ENCODE assay signal across 8 mouse cellular contexts in the genomic region with DNA sequence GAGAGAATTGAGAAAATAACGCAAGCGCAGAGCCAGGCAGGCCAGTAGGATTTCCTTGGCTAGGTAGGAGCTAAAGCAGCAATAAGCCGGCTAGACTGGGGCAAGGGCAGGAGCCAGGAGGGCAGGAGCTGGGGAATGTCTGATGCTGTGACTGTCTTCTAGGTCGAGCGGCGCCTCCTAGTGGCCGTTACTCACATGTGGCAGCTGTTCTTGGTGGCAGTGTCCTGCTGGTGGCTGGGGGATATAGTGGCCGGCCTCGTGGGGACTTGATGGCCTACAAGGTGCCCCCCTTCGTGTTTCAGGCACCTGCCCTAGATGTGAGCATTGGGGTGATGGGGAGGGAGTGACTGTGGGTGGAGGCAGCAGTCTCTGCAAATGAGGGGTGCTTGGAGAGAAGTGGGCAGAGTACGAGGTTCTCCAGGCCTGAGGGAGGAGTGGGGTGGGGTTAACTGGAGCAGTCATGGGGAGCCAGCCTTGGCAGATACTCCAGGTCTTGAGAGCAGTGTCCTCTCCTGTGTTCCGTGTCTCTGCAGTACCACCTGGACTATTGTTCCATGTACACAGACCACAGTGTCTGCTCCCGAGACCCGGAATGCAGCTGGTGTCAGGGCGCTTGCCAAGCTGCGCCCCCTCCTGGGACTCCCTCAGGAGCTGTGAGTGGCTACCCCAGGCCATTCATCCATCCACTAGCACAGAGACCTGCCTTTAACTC. TPM values are rescaled to one million over a fixed set of nuclear protein-coding genes. Genes with fewer than 3 reads are reported as not detected.
DNase-seq lines count a peak whose midpoint lies in the region; ATAC-seq lines count a peak whose summit lies in the region.

No protein-coding gene starts in this region.

- H3K4me2 ChIP-seq in limb, embryonic 12.5 days, result no peak overlapping the region
- H3K4me2 ChIP-seq in midbrain, embryonic 15.5 days, result no peak overlapping the region

- H3K27ac ChIP-seq in embryonic facial prominence, embryonic 10.5 days (replicated peaks), result no peak overlapping the region; the same call in 1 of the 2 replicates
- no peak overlapping the region for H3K27ac ChIP-seq in limb, embryonic 12.5 days
- no peak overlapping the region for H3K27ac ChIP-seq in midbrain, embryonic 15.5 days

- ATAC-seq in limb, embryonic 12.5 days (ENCODE audit: insufficient number of reproducible peaks, insufficient read depth, low FRiP score, low TSS enrichment, low read depth), result peak; percentile 50
- 0 out of 2 replicates have a peak, but pooled peaks have one; percentile 37 for ATAC-seq in midbrain, embryonic 15.5 days (replicated peaks)

- peaks cover 95% of the 10 kb centered on the region for H3K36me3 ChIP-seq in embryonic facial prominence, embryonic 10.5 days (replicated peaks)
- peaks cover 91% of the 10 kb centered on the region for H3K36me3 ChIP-seq in limb, embryonic 12.5 days
- peaks cover 29% of the 10 kb centered on the region for H3K36me3 ChIP-seq in midbrain, embryonic 15.5 days (replicated peaks)

- H3K4me1 ChIP-seq in embryonic facial prominence, embryonic 10.5 days, result 0 out of 2 replicates have a peak, but pooled peaks cover 5% of the 10 kb centered on the region
- H3K4me1 ChIP-seq in limb, embryonic 12.5 days (replicated peaks), result no peaks in the 10 kb centered on the region
- no peaks in the 10 kb centered on the region for H3K4me1 ChIP-seq in midbrain, embryonic 15.5 days

- peak; percentile 49 for DNase-seq in 3134 (ENCODE audit: extremely low read depth, insufficient read length, low spot score)
- DNase-seq in adrenal gland, adult 2 months, result peak; percentile 74
- peak; percentile 83 for DNase-seq in embryonic facial prominence, embryonic 10.5 days (ENCODE audit: low spot score)
- peak; percentile 70 to 78 for DNase-seq in heart, adult 18-20 months
- peak; percentile 82 for DNase-seq in kidney, adult 18-20 months
- peak; percentile 72 to 89 for DNase-seq in spleen, postnatal 4 days (ENCODE audit: low spot score in 2 of 2)

- 41% methylated on average over 16 of the region's 16 CpGs for WGBS in embryonic facial prominence, embryonic 10.5 days
- 45% methylated on average over 16 of the region's 16 CpGs for WGBS in limb, embryonic 12.5 days
- 39% methylated on average over 16 of the region's 16 CpGs for WGBS in midbrain, embryonic 15.5 days

- H3K9ac ChIP-seq in limb, embryonic 12.5 days (replicated peaks), result no peak overlapping the region
- H3K9ac ChIP-seq in midbrain, embryonic 15.5 days, result no peak overlapping the region

- H3K9me3 ChIP-seq in embryonic facial prominence, embryonic 10.5 days, result no peaks in the 10 kb centered on the region
- H3K9me3 ChIP-seq in limb, embryonic 12.5 days, result 0 out of 2 replicates have a peak, but pooled peaks cover 4% of the 10 kb centered on the region
- H3K9me3 ChIP-seq in midbrain, embryonic 15.5 days, result no peaks in the 10 kb centered on the region

- H3K27me3 ChIP-seq in embryonic facial prominence, embryonic 10.5 days (replicated peaks; ENCODE audit: low read depth, poor library complexity, severe bottlenecking), result no peaks in the 10 kb centered on the region
- H3K27me3 ChIP-seq in limb, embryonic 12.5 days, result no peaks in the 10 kb centered on the region
- H3K27me3 ChIP-seq in midbrain, embryonic 15.5 days (replicated peaks), result no peaks in the 10 kb centered on the region

- 0 out of 2 replicates have a peak overlapping the region, but pooled peaks have one; percentile 16 for H3K4me3 ChIP-seq in embryonic facial prominence, embryonic 10.5 days
- no peak overlapping the region for H3K4me3 ChIP-seq in limb, embryonic 12.5 days (replicated peaks)
- H3K4me3 ChIP-seq in midbrain, embryonic 15.5 days, result no peak overlapping the region

RNA-seq across cellular contexts. Expression of gene Megf8, which starts 16.8 kb away (rescaled TPM):
- 10 to 100 TPM; 37.1 to 41.5 TPM for total RNA-seq in adrenal gland, adult 2 months (2021)
- polyA plus RNA-seq in adrenal gland, adult 2 months (2012; rRNA removed), result 102 and 106 TPM in 2 replicates
- polyA plus RNA-seq in embryonic facial prominence, embryonic 10.5 days (2016; fragmentation: Nextera tagmentation; extraction: Ambion mirVana), result 17.6 and 17.7 TPM in 2 replicates
- total RNA-seq in heart, adult 18-20 months (2021), result 10 to 100 TPM; 31.8 to 32.9 TPM
- polyA plus RNA-seq in limb, embryonic 12.5 days (2016; fragmentation: Nextera tagmentation; extraction: Ambion mirVana), result 21.6 and 21.7 TPM in 2 replicates
- polyA plus RNA-seq in midbrain, embryonic 15.5 days (2015; fragmentation: Nextera tagmentation; extraction: Ambion mirVana), result 27.0 and 27.4 TPM in 2 replicates

RNA-seq across cellular contexts. Expression of gene Tmem145, which starts 27.8 kb away (rescaled TPM):
- 1 to 10 TPM; 1.9 to 2.2 TPM for total RNA-seq in adrenal gland, adult 2 months (2021)
- polyA plus RNA-seq in adrenal gland, adult 2 months (2012; rRNA removed), result 8.3 and 9.3 TPM in 2 replicates
- 0.85 and 1.0 TPM in 2 replicates for polyA plus RNA-seq in embryonic facial prominence, embryonic 10.5 days (2016; fragmentation: Nextera tagmentation; extraction: Ambion mirVana)
- not detected for total RNA-seq in heart, adult 18-20 months (2021)
- polyA plus RNA-seq in limb, embryonic 12.5 days (2016; fragmentation: Nextera tagmentation; extraction: Ambion mirVana), result 1.1 and 1.3 TPM in 2 replicates
- polyA plus RNA-seq in midbrain, embryonic 15.5 days (2015; fragmentation: Nextera tagmentation; extraction: Ambion mirVana), result 94.8 and 102 TPM in 2 replicates

RNA-seq across cellular contexts. Expression of gene Prr19, which starts 32.5 kb away (rescaled TPM):
- total RNA-seq in adrenal gland, adult 2 months (2021), result not detected
- polyA plus RNA-seq in adrenal gland, adult 2 months (2012; rRNA removed), result not detected in 2 replicates
- polyA plus RNA-seq in embryonic facial prominence, embryonic 10.5 days (2016; fragmentation: Nextera tagmentation; extraction: Ambion mirVana), result 0.82 and 0.88 TPM in 2 replicates
- total RNA-seq in heart, adult 18-20 months (2021), result not detected
- polyA plus RNA-seq in limb, embryonic 12.5 days (2016; fragmentation: Nextera tagmentation; extraction: Ambion mirVana), result 0.66 and 0.86 TPM in 2 replicates
- polyA plus RNA-seq in midbrain, embryonic 15.5 days (2015; fragmentation: Nextera tagmentation; extraction: Ambion mirVana), result 3.7 and 4.5 TPM in 2 replicates

RNA-seq across cellular contexts. Expression of gene Cnfn, which starts 35.8 kb away (rescaled TPM):
- not detected for total RNA-seq in adrenal gland, adult 2 months (2021)
- 1.8 TPM in 1 of 2 replicates, not detected in the other for polyA plus RNA-seq in adrenal gland, adult 2 months (2012; rRNA removed)
- not detected in 2 replicates for polyA plus RNA-seq in embryonic facial prominence, embryonic 10.5 days (2016; fragmentation: Nextera tagmentation; extraction: Ambion mirVana)
- total RNA-seq in heart, adult 18-20 months (2021), result not detected
- not detected in 2 replicates for polyA plus RNA-seq in limb, embryonic 12.5 days (2016; fragmentation: Nextera tagmentation; extraction: Ambion mirVana)
- polyA plus RNA-seq in midbrain, embryonic 15.5 days (2015; fragmentation: Nextera tagmentation; extraction: Ambion mirVana), result not detected in 2 replicates

RNA-seq across cellular contexts. Expression of gene Pafah1b3, which starts 36.0 kb away (rescaled TPM):
- total RNA-seq in adrenal gland, adult 2 months (2021), result 10 to 100 TPM; 33.4 to 33.8 TPM
- polyA plus RNA-seq in adrenal gland, adult 2 months (2012; rRNA removed), result 29.4 and 35.9 TPM in 2 replicates
- 281 and 301 TPM in 2 replicates for polyA plus RNA-seq in embryonic facial prominence, embryonic 10.5 days (2016; fragmentation: Nextera tagmentation; extraction: Ambion mirVana)
- 1 to 10 TPM; 4.0 to 5.6 TPM for total RNA-seq in heart, adult 18-20 months (2021)
- polyA plus RNA-seq in limb, embryonic 12.5 days (2016; fragmentation: Nextera tagmentation; extraction: Ambion mirVana), result 288 and 295 TPM in 2 replicates
- polyA plus RNA-seq in midbrain, embryonic 15.5 days (2015; fragmentation: Nextera tagmentation; extraction: Ambion mirVana), result 671 and 679 TPM in 2 replicates
